Mouse (Mus musculus) spleen, adult 10 weeks (tissue): ENCODE measurements around the gene Sdr9c7. TPM values are rescaled to one million over a fixed set of nuclear protein-coding genes. Genes with fewer than 3 reads are reported as not detected.

Source experiments
- polyA plus RNA-seq: library from polyadenylated mRNA; stranded (reverse); fragments of 350-450 nt; fragmentation: Illumina TruSeq; extraction: RNeasy Lipid Tissue Mini Kit (QIAGEN cat#74804); gene quantifications from one replicate; pipeline ENCODE4 v1.2.3, GENCODE M21; 2015; ENCODE audit warnings: low replicate concordance; ENCODE audit not compliant: insufficient read depth

Sdr9c7 gene
- polyA plus RNA-seq, result not detected

DNA sequence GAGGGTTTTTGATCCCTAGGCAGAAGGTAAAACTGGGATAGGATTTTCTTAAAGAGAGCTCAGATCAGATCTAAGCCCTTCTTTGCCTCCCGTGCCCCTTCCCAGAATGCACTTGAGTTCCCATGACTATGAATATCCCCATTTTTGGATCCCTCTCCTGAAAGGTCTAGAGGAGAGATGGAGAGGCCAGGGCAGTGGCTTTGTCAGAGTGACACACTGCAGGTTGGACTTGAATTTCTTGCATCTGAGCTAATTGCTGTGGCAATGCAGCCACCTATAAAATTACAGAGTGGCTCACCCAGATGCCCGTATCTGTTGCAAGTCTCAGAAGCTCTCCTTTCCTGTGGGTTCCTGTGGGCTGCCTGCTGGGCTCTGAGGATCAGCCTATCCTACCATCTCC is at the start of gene Sdr9c7:
TSS of gene Sdr9c7 (plus strand) at position 301 of the 400 bp plus-strand sequence.

GRCm38 (mm10) chr10:127849628-127850027 is 48.7 kb upstream of the Sdr9c7 start, which contains the start of gene Rdh19:
Gene Rdh19 (plus strand): TSS chr10:127849928.

GRCm38 (mm10) chr10:127866232-127866631 is 32.1 kb upstream of the Sdr9c7 start, which contains the start of gene Rdh16f2:
Gene Rdh16f2 (plus strand): TSS chr10:127866474.

DNA sequence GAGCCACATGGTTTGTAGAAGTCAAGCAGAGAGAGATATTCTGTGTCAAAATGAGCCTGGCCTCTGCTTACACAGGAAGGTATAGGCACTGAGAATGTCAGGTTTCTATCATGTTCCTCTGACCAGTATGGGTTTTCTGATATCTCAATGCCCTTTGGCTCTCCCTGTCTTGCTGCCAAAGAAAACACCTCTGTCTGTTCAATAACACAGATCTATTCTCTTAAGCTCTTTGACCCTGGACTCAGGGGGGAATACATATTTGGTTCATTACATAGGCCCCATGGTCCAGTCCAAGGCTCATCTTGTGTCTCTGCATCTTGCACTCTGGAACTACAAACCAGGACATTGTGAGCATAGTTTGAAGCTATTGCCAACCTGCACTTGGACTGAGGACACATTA is 9.7 kb upstream of the Sdr9c7 start, which contains the start of gene Rdh7:
TSS of gene Rdh7 (minus strand) at position 213 of the 400 bp plus-strand sequence.

Other genes with a start within 250 kb of the Sdr9c7 start
- gene Nemp1, start 231.6 kb upstream of the Sdr9c7 start, polyA plus RNA-seq, result 17.1 TPM
- gene Nab2, start 229.9 kb upstream of the Sdr9c7 start, polyA plus RNA-seq, result 10.6 TPM
- gene Myo1a, start 193.3 kb upstream of the Sdr9c7 start, polyA plus RNA-seq, result 0.35 TPM
- gene Tac2, start 174.0 kb upstream of the Sdr9c7 start, polyA plus RNA-seq, result 0.41 TPM
- 7.9 TPM for gene Zbtb39, start 159.0 kb upstream of the Sdr9c7 start, polyA plus RNA-seq
- gene Gpr182, start 146.8 kb upstream of the Sdr9c7 start, polyA plus RNA-seq, result 9.3 TPM
- 1.1 TPM for gene Rdh1, start 138.8 kb upstream of the Sdr9c7 start, polyA plus RNA-seq
- 1.9 TPM for gene Rdh16f1, start 138.7 kb upstream of the Sdr9c7 start, polyA plus RNA-seq
- not detected for gene Rdh9, start 122.1 kb upstream of the Sdr9c7 start, polyA plus RNA-seq
- not detected for gene Rdh16, start 97.4 kb upstream of the Sdr9c7 start, polyA plus RNA-seq
- gene Rdh19, start 48.6 kb upstream of the Sdr9c7 start, polyA plus RNA-seq, result not detected
- not detected for gene Rdh16f2, start 32.0 kb upstream of the Sdr9c7 start, polyA plus RNA-seq
- not detected for gene Rdh7, start 9.7 kb upstream of the Sdr9c7 start, polyA plus RNA-seq
- not detected for gene Hsd17b6, start 109.1 kb downstream of the Sdr9c7 start, polyA plus RNA-seq
- gene Prim1, start 116.7 kb downstream of the Sdr9c7 start, polyA plus RNA-seq, result 34.6 TPM
- 1,288 TPM for gene Naca, start 137.1 kb downstream of the Sdr9c7 start, polyA plus RNA-seq
- gene Ptges3, start 160.4 kb downstream of the Sdr9c7 start, polyA plus RNA-seq, result 192 TPM
- 584 TPM for gene Atp5b, start 184.8 kb downstream of the Sdr9c7 start, polyA plus RNA-seq
- 77.3 TPM for gene Baz2a, start 193.1 kb downstream of the Sdr9c7 start, polyA plus RNA-seq